Mouse (Mus musculus) urinary bladder, adult 2 months (tissue): Measurements from ENCODE around the gene Nfil3. TPM values are rescaled to one million over a fixed set of nuclear protein-coding genes. Genes with fewer than 3 reads are reported as not detected.

Experiments used
- DNase-seq: peaks from one replicate; pipeline ENCODE4 v3.0.0; 2022; ENCODE audit warnings: low spot score
- polyA plus RNA-seq: library from polyadenylated mRNA; depleted of rRNA; stranded (reverse); fragments of >200 nt; gene quantifications from 2 replicates; pipeline ENCODE4 v1.2.3, GENCODE M21; 2012; rRNA removed

Nfil3 gene
- polyA plus RNA-seq, 1 experiment: 1.7 TPM

DNA sequence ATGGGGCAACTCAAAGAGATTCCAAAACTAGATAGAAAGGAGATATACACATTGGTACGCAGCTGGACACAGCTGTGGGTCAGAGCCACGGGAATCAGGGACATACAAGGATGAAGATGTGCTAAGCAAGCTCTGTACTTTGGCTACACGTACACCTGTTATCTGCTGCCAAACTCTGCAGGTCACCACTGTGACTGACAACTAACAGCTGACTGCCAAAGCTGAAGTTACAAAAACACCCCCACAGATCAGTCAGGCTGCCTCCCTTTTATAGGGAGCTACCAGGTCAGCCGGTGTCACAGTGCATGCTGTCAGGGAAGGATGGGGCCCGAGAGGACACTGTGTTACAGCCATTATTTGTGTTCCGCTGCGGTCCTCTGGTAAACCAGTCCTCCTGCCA lies 39.9 kb downstream of the Nfil3 start:
- no peak for DNase-seq

DNA sequence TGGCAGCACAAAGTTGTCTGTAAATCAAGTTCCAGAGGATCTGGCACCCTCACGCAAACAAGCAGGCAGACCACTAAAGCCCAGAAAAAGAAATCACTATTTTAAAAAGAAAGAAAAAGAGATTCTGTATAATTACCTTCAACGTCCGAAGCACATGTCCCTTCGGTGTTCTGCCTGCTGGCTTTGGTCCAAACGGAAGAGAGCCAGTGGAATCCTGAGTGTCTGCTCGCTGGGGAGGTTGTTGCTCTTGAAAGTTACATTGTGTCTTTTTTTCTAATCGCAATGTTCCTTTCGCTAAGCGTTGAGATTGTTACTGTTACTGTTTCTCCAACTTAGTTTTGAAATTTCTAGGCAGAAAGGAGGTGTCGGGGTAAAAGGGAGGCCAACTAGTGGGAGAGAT lies 50.3 kb downstream of the Nfil3 start:
- DNase-seq: no peak

DNA sequence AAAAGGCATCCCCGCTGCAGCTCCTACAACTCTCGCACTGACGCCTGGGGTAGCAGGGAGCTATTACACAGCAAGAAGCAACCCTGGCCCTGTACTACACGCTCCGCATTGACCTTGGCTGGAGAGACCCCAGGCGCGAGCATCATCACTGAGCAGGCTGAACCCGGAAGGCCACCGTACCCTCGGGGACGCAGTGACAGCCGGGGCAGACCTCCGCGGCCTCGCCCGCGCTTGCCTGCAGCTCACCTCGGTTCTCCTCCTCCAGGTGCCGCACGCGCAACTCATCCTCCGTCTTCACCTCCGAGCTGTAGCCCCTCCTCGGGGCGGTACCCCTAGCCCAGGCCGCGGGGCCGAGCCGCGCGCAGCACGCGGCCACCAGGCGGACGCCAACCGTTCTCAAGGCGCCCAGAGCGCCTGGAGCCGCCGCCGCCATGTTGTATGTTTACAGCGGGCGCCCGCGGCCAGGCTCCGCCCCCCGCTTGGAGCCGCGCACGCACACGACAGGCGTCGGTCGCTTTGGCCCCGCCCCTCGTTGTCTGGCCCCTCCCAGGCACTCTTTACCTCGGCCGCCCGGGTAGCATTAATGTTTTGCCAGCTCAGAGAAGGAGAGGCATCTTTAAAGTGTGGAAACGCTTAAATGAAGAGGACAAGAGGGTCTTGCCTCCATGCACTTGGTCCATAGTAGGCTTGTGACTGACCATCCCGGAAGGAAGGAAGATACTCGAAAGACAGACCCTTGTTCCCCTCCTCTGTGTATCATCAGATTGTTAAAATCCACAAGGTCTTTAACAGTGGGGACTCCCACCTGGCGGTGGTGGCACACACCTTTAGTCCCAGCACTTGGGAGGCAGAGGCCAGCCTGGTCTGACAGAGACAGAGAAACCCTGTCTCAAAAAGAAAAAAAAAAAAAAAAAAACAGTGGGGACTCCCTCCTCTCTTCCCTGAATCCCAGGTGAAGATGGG lies 51.4 kb downstream of the Nfil3 start, which contains the start of gene Auh:
Auh (minus strand) TSS at position 473 of the 963 bp plus-strand sequence.
- peak; percentile 65 for DNase-seq

GRCm38 (mm10) chr13:52928392-52928791 lies 52.5 kb downstream of the Nfil3 start:
- no peak for DNase-seq

DNA sequence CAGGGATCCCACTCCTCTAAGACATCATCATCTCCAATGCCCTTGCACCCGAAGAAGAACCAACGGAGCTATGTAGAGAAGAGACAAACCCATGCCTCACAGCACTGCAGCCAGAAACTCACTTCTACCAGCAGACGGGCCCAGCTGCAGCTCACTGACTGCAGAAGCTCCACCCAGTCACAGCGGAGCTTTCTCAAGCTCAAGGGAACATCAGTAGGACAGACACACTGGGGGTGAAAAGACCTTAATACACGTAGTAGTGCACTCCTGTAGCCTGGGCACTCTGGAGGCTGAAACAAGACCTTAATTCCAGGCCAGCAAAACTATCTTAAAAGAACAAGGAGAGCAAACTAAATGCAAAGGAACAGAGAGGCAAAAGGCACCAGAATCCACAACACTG lies 56.4 kb downstream of the Nfil3 start:
- no peak for DNase-seq

DNA sequence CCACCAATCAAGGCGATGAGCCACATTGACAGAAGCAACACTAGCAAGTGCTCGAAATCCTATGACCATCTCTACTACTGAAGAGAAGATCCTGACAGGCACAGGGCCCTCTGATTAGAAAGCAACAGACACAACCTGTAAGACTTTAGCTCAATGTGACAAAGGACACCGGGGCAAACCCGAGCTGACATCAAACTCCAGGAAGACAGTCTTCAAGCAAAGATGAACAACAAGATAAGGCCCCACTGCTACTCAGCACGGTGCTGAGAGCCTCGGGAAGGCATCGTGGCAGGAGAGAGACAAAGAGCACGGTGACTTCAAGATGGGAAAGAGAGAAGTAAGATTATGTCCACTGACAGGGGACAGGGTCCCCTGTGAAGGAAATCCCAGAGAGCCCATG lies 58.9 kb downstream of the Nfil3 start:
- no peak for DNase-seq

DNA sequence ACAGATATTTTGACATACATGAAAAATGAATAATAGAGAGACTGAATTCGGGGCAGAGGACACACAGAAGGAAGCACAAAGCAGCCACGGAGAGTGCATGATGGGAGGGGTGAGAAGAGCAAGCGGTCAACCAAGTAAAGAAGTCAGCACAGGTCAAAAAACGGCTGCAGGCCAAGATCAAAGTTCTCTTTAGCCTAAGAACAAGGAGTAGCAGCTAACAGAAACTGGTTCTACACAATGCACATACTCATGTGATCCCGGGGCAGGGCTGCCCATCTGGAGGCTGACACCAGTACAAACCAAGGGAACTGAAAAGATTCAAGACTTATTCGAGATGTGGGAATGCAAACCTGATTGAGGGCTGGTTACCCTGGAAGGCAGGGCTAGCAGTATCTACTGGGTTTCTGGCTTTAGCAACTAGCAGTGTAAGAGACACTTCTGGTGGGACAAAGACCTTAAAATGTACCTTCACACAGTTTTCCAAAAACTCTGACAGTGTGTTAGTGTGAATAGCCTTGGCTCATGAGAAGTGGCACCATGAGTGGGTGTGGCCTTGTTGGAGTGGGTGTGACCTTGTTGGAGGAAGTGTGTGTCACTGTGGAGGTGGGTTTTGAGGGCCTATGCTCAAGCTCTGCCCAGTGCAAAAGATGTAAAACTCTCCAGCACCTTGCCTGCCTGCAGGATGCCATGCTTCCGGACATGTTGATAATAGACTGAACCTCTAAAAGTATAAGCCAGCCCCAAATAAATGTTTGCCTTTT lies 59.6 kb downstream of the Nfil3 start:
- no peak for DNase-seq

GRCm38 (mm10) chr13:52919790-52920352 lies 61.0 kb downstream of the Nfil3 start:
- no peak for DNase-seq

GRCm38 (mm10) chr13:52918333-52918732 lies 62.5 kb downstream of the Nfil3 start:
- no peak for DNase-seq

Other genes starting within 250 kb of the Nfil3 start
- 48.5 and 57.3 TPM in 2 replicates for gene Auh, start 51.4 kb downstream of the Nfil3 start, polyA plus RNA-seq